Mouse (Mus musculus) layer of hippocampus, adult 9-11 months (tissue): ENCODE data around the gene Iqcd.

ENCODE experiments used
- DNase-seq: peaks from one replicate; pipeline ENCODE4 v3.0.0; 2022

Gene Iqcd

GRCm38 (mm10) chr5:120605688-120606087, 16.9 kb downstream of the Iqcd start:
- peak; percentile 90 for DNase-seq

- no peak for DNase-seq
These were observed 17.9 kb downstream of the Iqcd start for GRCm38 (mm10) chr5:120606590-120607200.

- no peak for DNase-seq
These were observed 18.5 kb downstream of the Iqcd start for GRCm38 (mm10) chr5:120607335-120607734.

GRCm38 (mm10) chr5:120609246-120609775, 20.5 kb downstream of the Iqcd start:
- no peak for DNase-seq

GRCm38 (mm10) chr5:120610906-120611305, 22.1 kb downstream of the Iqcd start:
- DNase-seq, result no peak

- peak; percentile 59 for DNase-seq
These were observed 22.6 kb downstream of the Iqcd start for GRCm38 (mm10) chr5:120611416-120611815.

GRCm38 (mm10) chr5:120612442-120612821, 23.6 kb downstream of the Iqcd start, which contains the start of the genes Rita1 and Ddx54:
Gene Rita1 (minus strand): TSS chr5:120612589.
Gene Ddx54 (plus strand): TSS chr5:120612739.
- DNase-seq, result peak; percentile 99

GRCm38 (mm10) chr5:120612822-120613604, 24.2 kb downstream of the Iqcd start:
- peak; percentile 100 for DNase-seq

- no peak for DNase-seq
These were observed 27.1 kb downstream of the Iqcd start for GRCm38 (mm10) chr5:120615903-120616302.

GRCm38 (mm10) chr5:120618778-120619177, 30.0 kb downstream of the Iqcd start:
- DNase-seq, result no peak

GRCm38 (mm10) chr5:120619201-120619600, 30.4 kb downstream of the Iqcd start:
- no peak for DNase-seq

- DNase-seq, result peak; percentile 80
These were observed 31.7 kb downstream of the Iqcd start for GRCm38 (mm10) chr5:120620375-120621077.

- DNase-seq, result no peak
These were observed 32.4 kb downstream of the Iqcd start for GRCm38 (mm10) chr5:120621078-120621765.

GRCm38 (mm10) chr5:120621846-120622197, 33.0 kb downstream of the Iqcd start:
- no peak for DNase-seq

- DNase-seq, result no peak
These were observed 33.5 kb downstream of the Iqcd start for GRCm38 (mm10) chr5:120622198-120622851.

GRCm38 (mm10) chr5:120624427-120624826, 35.6 kb downstream of the Iqcd start:
- no peak for DNase-seq

- no peak for DNase-seq
These were observed 37.6 kb downstream of the Iqcd start for GRCm38 (mm10) chr5:120626399-120626798.

GRCm38 (mm10) chr5:120627515-120628300, 38.9 kb downstream of the Iqcd start:
- no peak for DNase-seq

- no peak for DNase-seq
These were observed 39.8 kb downstream of the Iqcd start for GRCm38 (mm10) chr5:120628624-120629023.

- no peak for DNase-seq
These were observed 42.3 kb downstream of the Iqcd start for GRCm38 (mm10) chr5:120631128-120631527.

- DNase-seq, result no peak
These were observed 43.1 kb downstream of the Iqcd start for GRCm38 (mm10) chr5:120631892-120632291.

GRCm38 (mm10) chr5:120634131-120634530, 45.3 kb downstream of the Iqcd start, which contains the start of gene Cfap73:
Gene Cfap73 (minus strand): TSS chr5:120634235.
- DNase-seq, result no peak
